Mouse (Mus musculus) MEL-GATA-1-ER (cell line): ENCODE measurements around the gene Olfr123.

Experiments used
- DNase-seq: peaks from one replicate; pipeline ENCODE4 v3.0.0-alpha.2; 2012; ENCODE audit warnings: low read depth; ENCODE audit errors: extremely low read depth

Gene Olfr123

DNA sequence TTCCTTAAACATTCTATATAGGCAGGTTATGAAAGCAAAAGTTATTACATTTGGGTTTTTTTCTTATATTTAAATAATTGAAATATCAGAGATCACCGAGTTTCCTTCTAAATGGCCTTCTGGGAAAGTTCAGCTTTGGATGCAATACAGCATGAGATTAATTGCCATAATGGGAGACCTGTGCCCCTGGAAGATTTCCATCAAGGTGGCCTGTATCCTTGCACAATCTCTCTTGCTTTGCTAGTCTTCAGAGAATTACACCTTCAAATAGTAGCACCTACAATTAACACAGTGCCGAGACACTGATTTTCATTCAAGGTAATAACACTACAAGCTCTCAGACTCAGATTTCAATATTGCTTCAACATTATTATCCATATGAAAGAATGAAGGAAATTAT, at the start of gene Olfr123:
Gene Olfr123 (plus strand): TSS at position 301 of the 400 bp plus-strand sequence.
- DNase-seq = no peak

DNA sequence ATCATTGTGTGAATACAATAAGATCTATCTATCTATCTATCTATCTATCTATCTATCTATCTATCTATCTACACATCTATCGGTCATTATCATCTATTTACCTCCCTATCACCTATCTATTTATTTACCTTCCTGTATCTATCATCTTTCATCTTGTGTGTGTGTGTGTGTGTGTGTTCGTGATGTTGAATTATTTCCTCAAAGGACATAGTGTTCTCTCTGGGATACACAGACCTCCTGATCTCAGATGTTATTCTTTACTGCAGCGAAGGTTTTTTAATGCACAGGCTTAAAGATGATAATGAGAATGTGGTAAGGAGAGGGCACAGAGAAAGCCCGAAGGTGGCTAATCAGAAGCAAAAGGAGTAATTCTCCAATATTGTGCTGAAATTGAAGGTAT, 25.0 kb upstream of the Olfr123 start, which contains the start of gene Olfr122:
Gene Olfr122 (plus strand): TSS at position 301 of the 400 bp plus-strand sequence.
- DNase-seq = no peak

DNA sequence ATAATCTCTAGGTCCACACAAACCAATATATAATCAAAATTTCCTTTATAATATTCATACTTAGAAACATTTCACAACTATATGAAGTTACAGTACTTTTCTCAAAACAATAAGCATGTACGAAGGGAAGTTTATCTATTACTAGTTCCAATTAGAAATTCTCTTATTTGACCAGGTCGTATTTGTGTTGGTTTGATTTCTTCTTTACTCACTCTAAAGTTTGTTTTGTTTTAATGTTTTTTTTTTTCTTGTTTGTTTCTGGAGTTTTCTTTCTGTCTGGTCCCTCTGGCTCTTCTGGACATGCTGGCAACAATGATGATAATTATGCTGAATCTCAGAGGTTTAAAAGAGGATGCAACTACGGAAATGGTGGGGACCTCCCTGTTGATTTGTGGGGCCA, 6.3 kb downstream of the Olfr123 start, which contains the start of gene Olfr124:
Gene Olfr124 (plus strand): TSS at position 301 of the 400 bp plus-strand sequence.
- DNase-seq = no peak

DNA sequence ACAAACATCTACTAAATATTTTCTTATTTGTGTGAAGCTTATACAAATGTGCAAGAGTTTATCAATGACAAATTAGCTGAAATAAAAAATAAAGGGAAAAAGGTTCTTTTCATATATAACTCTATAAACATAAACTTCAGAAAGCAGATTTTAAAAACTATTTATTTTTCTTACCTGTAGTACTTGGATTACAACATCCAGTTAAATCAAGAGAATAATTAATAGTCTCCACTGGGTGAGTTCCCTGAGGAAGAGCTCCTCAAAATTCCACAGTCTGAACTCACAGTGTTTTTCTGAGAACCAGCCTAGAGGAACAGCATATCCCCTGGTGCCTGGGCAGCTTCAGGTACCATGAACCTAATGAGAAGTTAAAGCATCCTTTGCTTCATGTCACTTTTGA, 39.3 kb downstream of the Olfr123 start, which contains the start of gene Olfr125:
Gene Olfr125 (plus strand): TSS at position 301 of the 400 bp plus-strand sequence.
- no peak for DNase-seq

DNA sequence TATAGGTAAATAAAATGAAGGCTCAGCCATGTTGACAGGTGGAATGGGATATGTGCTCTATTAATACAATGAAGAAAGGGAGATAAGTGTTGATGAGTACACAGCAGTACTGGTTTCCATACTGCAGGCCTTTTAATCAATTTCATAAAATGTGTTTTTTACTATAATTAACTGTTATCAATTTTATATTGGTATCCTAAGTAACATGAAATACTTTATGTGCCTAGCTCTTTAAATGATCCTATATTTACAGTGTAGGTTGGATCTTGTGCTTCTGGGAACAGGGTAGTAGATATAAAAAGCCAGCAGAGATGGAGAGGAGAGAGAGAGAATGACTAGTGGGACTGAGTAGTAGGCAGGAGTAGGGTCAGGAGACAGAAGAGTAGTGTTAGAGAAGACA, 53.9 kb downstream of the Olfr123 start, which contains the start of gene Olfr126:
Gene Olfr126 (plus strand): TSS at position 301 of the 400 bp plus-strand sequence.
- no peak for DNase-seq
